Mouse (Mus musculus) megakaryocyte, embryonic 14.5 days (primary cell): ENCODE data around the gene Dglucy. TPM values are rescaled to one million over a fixed set of nuclear protein-coding genes. Genes with fewer than 3 reads are reported as not detected.
"Not testable (repeated sequence)": the region's sequence is repeated elsewhere in the genome, so short reads cannot be mapped to it uniquely, and the experiment has no call there.

Experiments used
- H3K27me3 ChIP-seq: replicated peaks from 2 replicates; pipeline ENCODE3; 2012; ENCODE audit warnings: inconsistent platforms
- H3K36me3 ChIP-seq: replicated peaks from 2 replicates; pipeline ENCODE3; 2012; ENCODE audit warnings: low read length, inconsistent platforms, mixed read lengths
- H3K4me1 ChIP-seq: 2 replicates; pipeline ENCODE4 v1.6.1; 2012; ENCODE audit warnings: inconsistent platforms
- H3K4me3 ChIP-seq: replicated peaks from 2 replicates; pipeline ENCODE3; 2012; ENCODE audit warnings: moderate library complexity, mild to moderate bottlenecking, inconsistent platforms
- H3K9me3 ChIP-seq: 2 replicates; pipeline ENCODE4 v1.6.1; 2012; ENCODE audit warnings: inconsistent platforms
- FLI1 ChIP-seq: IDR thresholded peaks from 2 replicates; pipeline ENCODE4 v1.6.1; 2012; ENCODE audit warnings: low read length, inconsistent platforms, mixed read lengths
- GATA1 ChIP-seq: IDR thresholded peaks from 3 replicates; pipeline ENCODE4 v1.6.1; 2012; ENCODE audit warnings: mixed read lengths, low read length, inconsistent platforms, borderline replicate concordance
- polyA plus RNA-seq: library from polyadenylated mRNA; stranded (reverse); fragments of >175 nt; gene quantifications from 2 replicates; pipeline ENCODE4 v1.2.3, GENCODE M21; 2012; ENCODE audit warnings: low replicate concordance; ENCODE audit not compliant: insufficient read depth

The Dglucy gene
- polyA plus RNA-seq, 1 experiment, result 1.0 TPM

- Histone ChIP-seq H3K36me3 (peaks cover 3% of the 10 kb centered on the region), H3K4me1 (peaks cover 74% of the 10 kb centered on the region), H3K4me3 (peak overlapping the region; percentile 90), H3K27me3 (peaks cover 22% of the 10 kb centered on the region), H3K9me3 (no peaks in the 10 kb centered on the region)
- TF ChIP-seq GATA1 (no peak), FLI1 (no peak)
Measured at GRCm38 (mm10) chr12:100778276-100778933, 452 bp upstream of the Dglucy start.

GRCm38 (mm10) chr12:100780416-100780815 is 1.6 kb downstream of the Dglucy start:
- H3K9me3 ChIP-seq, result no peaks in the 10 kb centered on the region
- peaks cover 17% of the 10 kb centered on the region for H3K27me3 ChIP-seq
- peaks cover 69% of the 10 kb centered on the region for H3K4me1 ChIP-seq
- peaks cover 3% of the 10 kb centered on the region for H3K36me3 ChIP-seq
- H3K4me3 ChIP-seq, result no peak overlapping the region
- TF ChIP-seq FLI1, result no peak
- no peak for TF ChIP-seq GATA1

- H3K36me3 ChIP-seq, result peaks cover 10% of the 10 kb centered on the region
- peaks cover 61% of the 10 kb centered on the region for H3K4me1 ChIP-seq
- no peak overlapping the region for H3K4me3 ChIP-seq
- TF ChIP-seq GATA1, result no peak
- no peak for TF ChIP-seq FLI1
- peaks cover 11% of the 10 kb centered on the region for H3K27me3 ChIP-seq
- peaks cover 7% of the 10 kb centered on the region; the same call in 1 of the 2 replicates for H3K9me3 ChIP-seq
Measured at GRCm38 (mm10) chr12:100781428-100782120, 2.7 kb downstream of the Dglucy start.

GRCm38 (mm10) chr12:100784152-100784551 is 5.3 kb downstream of the Dglucy start:
- TF ChIP-seq FLI1 (no peak), GATA1 (no peak)
- Histone ChIP-seq H3K4me3 (no peak overlapping the region), H3K9me3 (peaks cover 9% of the 10 kb centered on the region; the same call in 1 of the 2 replicates), H3K36me3 (peaks cover 16% of the 10 kb centered on the region), H3K4me1 (peaks cover 48% of the 10 kb centered on the region), H3K27me3 (peaks cover 11% of the 10 kb centered on the region)

- H3K4me1 ChIP-seq, result peaks cover 42% of the 10 kb centered on the region
- H3K9me3 ChIP-seq, result peaks cover 9% of the 10 kb centered on the region; the same call in 1 of the 2 replicates
- TF ChIP-seq FLI1 (no peak), GATA1 (no peak)
- peaks cover 11% of the 10 kb centered on the region for H3K27me3 ChIP-seq
- peak overlapping the region; percentile 47 for H3K4me3 ChIP-seq
- H3K36me3 ChIP-seq, result peaks cover 15% of the 10 kb centered on the region
Measured at GRCm38 (mm10) chr12:100785344-100785743, 6.5 kb downstream of the Dglucy start.

GRCm38 (mm10) chr12:100789981-100790550 is 11.2 kb downstream of the Dglucy start:
- H3K27me3 ChIP-seq, result peaks cover 6% of the 10 kb centered on the region
- TF ChIP-seq FLI1, result no peak
- no peak for TF ChIP-seq GATA1

GRCm38 (mm10) chr12:100791425-100791824 is 12.6 kb downstream of the Dglucy start:
- peaks cover 6% of the 10 kb centered on the region for H3K27me3 ChIP-seq
- TF ChIP-seq FLI1, result no peak
- no peak for TF ChIP-seq GATA1

More at GRCm38 (mm10) chr12:100789981-100790550, 11.2 kb downstream of the Dglucy start:
- H3K9me3 ChIP-seq, result peaks cover 9% of the 10 kb centered on the region; the same call in 1 of the 2 replicates
- peaks cover 18% of the 10 kb centered on the region for H3K4me1 ChIP-seq
- H3K36me3 ChIP-seq, result peaks cover 14% of the 10 kb centered on the region
- no peak overlapping the region for H3K4me3 ChIP-seq

GRCm38 (mm10) chr12:100794450-100795230 is 15.8 kb downstream of the Dglucy start:
- TF ChIP-seq FLI1 (no peak), GATA1 (no peak)
- Histone ChIP-seq H3K4me3 (no peak overlapping the region), H3K9me3 (no peaks in the 10 kb centered on the region), H3K27me3 (peaks cover 6% of the 10 kb centered on the region), H3K4me1 (peaks cover 9% of the 10 kb centered on the region), H3K36me3 (no peaks in the 10 kb centered on the region)

More at GRCm38 (mm10) chr12:100791425-100791824, 12.6 kb downstream of the Dglucy start:
- Histone ChIP-seq H3K4me3 (no peak overlapping the region), H3K4me1 (peaks cover 15% of the 10 kb centered on the region), H3K36me3 (peaks cover 8% of the 10 kb centered on the region), H3K9me3 (peaks cover 3% of the 10 kb centered on the region; the same call in 1 of the 2 replicates)

- TF ChIP-seq FLI1 (no peak), GATA1 (no peak)
Measured at GRCm38 (mm10) chr12:100795390-100796036, 16.7 kb downstream of the Dglucy start.

GRCm38 (mm10) chr12:100803391-100803790 is 24.5 kb downstream of the Dglucy start:
- not testable (repeated sequence) for H3K36me3 ChIP-seq, H3K4me3 ChIP-seq

More at GRCm38 (mm10) chr12:100795390-100796036, 16.7 kb downstream of the Dglucy start:
- Histone ChIP-seq H3K36me3 (no peaks in the 10 kb centered on the region), H3K4me1 (0 out of 2 replicates have a peak, but pooled peaks cover 3% of the 10 kb centered on the region), H3K9me3 (no peaks in the 10 kb centered on the region), H3K27me3 (peaks cover 4% of the 10 kb centered on the region), H3K4me3 (no peak overlapping the region)

More at GRCm38 (mm10) chr12:100803391-100803790, 24.5 kb downstream of the Dglucy start:
- H3K4me1 ChIP-seq, H3K9me3 ChIP-seq, H3K27me3 ChIP-seq: not testable (repeated sequence)
